Mouse (Mus musculus): Measurements from ENCODE around the gene Cbr4. TPM values are rescaled to one million over a fixed set of nuclear protein-coding genes. Genes with fewer than 3 reads are reported as not detected.

Gene Cbr4
- polyA plus RNA-seq, 1 experiment = 1.4 TPM

DNA sequence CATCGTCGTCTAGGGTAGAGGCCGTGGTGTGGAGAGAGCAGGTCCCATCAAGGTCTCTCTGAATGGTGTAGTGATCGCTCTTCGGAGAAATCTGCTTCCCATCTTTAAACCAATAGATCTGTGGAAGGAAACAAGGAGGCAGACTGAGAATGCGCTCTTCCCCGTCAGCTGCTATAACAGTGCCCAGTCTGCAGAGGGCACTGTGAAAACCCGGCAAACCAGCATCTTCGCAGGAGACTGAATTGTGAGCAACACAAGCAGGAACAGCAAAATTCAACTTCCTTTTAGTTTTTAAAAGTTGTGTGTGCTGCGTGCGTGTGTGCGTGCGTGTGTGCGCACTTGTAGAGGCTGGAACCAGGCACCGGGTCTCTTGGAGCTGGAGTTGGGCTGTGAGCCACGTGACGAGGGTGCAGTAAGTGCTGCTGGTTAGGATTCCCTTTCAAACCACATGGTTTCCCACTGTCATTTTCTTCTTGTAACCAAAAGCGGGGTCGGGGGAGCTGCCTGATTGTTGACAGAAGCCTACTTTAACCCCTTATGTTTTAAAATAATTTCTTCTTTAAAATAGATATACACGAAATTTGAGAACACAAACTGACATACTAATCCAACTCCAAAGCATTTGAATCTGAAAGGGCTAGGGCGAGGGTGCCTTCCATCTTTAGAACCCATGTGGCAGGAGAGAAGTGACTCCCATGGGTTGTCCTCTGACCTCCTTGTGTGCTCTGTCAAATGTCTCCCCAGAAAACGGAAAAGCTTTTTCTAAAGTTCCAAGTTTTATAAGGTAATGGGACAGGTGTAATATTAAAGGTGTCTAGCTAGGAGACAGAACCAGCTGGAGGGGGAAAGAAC, 44.6 kb downstream of the Cbr4 start:
- 88% methylated on average over 22 of the region's 22 CpGs for WGBS
- H3K27ac ChIP-seq (ENCODE audit: insufficient read depth, low read depth, low read length) = no peak overlapping the region
- no peak overlapping the region for H3K4me3 ChIP-seq (ENCODE audit: low read depth, low read length)
- H3K36me3 ChIP-seq (ENCODE audit: control insufficient read depth, insufficient read depth, low read length) = peaks cover 41% of the 10 kb centered on the region
- peak; percentile 39; the same call in 1 of the 2 replicates for TF ChIP-seq CTCF (IDR thresholded peaks at IDR 0.05; ENCODE audit: extremely low read depth, insufficient read length, insufficient replicate concordance, low read depth, low read length)
- TF ChIP-seq POLR2A (IDR thresholded peaks at IDR 0.05; ENCODE audit: low read depth, low read length) = no peak
- H3K27me3 ChIP-seq (ENCODE audit: control insufficient read depth, insufficient read depth, low read length) = no peaks in the 10 kb centered on the region
- peaks cover 11% of the 10 kb centered on the region for H3K4me1 ChIP-seq (ENCODE audit: control insufficient read depth, insufficient read depth, insufficient read length, low read length)

DNA sequence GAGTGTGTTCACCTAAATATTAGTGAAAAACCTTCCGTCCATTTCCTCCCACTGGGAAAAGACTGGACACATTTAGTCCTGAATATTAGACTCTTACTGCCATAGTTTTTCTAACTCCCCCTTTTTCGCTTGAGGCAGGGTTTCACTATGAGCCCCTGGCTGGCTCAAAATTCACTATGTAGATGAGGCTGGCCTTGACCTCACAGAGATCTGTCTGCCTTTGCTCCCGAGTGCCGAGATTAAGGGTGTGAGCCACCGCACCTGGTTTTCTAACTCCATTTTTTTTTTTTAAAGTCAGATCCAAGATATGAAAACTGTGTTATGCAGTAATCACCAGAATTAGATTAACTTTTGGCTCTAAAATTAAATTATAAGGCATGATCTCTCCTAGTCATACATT, 45.3 kb downstream of the Cbr4 start:
- TF ChIP-seq POLR2A (IDR thresholded peaks at IDR 0.05; ENCODE audit: low read depth, low read length) (no peak), CTCF (IDR thresholded peaks at IDR 0.05; ENCODE audit: extremely low read depth, insufficient read length, insufficient replicate concordance, low read depth, low read length) (no peak)
- WGBS = 86% methylated on average over 5 of the region's 5 CpGs
- no peak overlapping the region for H3K4me3 ChIP-seq (ENCODE audit: low read depth, low read length)
- no peak overlapping the region for H3K27ac ChIP-seq (ENCODE audit: insufficient read depth, low read depth, low read length)
- peaks cover 45% of the 10 kb centered on the region for H3K36me3 ChIP-seq (ENCODE audit: control insufficient read depth, insufficient read depth, low read length)
- peaks cover 11% of the 10 kb centered on the region for H3K4me1 ChIP-seq (ENCODE audit: control insufficient read depth, insufficient read depth, insufficient read length, low read length)
- H3K27me3 ChIP-seq (ENCODE audit: control insufficient read depth, insufficient read depth, low read length) = no peaks in the 10 kb centered on the region

DNA sequence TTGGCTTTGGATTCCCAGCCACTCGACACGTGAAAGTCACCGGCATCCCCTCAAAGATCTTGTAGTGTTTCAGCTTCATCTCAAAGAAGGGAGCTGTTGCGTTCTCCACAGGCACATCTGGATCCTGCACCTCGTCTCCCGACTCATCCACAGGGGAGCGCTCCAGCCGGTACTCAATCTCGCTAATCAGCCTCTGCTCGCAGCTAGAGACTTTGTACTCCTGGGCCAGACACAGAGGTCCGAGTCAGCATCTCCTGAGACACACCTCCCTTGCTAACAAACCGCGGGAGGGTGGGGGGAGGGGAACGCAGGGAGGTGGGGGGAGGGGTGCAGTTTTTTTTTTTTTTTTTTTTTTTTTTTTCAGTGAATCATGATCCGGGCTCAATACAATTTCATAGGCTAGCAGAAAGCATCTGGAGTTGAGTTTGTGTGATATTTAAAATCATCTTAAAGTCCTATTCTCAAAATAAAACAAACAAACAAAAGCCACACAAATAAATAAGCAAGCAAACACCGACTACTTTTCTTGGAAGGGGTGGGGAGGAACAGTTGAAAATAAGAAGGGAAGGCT, 45.9 kb downstream of the Cbr4 start:
- H3K4me1 ChIP-seq (ENCODE audit: control insufficient read depth, insufficient read depth, insufficient read length, low read length) = peaks cover 8% of the 10 kb centered on the region
- no peak overlapping the region for H3K4me3 ChIP-seq (ENCODE audit: low read depth, low read length)
- TF ChIP-seq CTCF (IDR thresholded peaks at IDR 0.05; ENCODE audit: extremely low read depth, insufficient read length, insufficient replicate concordance, low read depth, low read length) = peak; percentile 19; the same call in 1 of the 2 replicates
- no peak for TF ChIP-seq POLR2A (IDR thresholded peaks at IDR 0.05; ENCODE audit: low read depth, low read length)
- 52% methylated on average over 16 of the region's 16 CpGs for WGBS
- H3K36me3 ChIP-seq (ENCODE audit: control insufficient read depth, insufficient read depth, low read length) = peaks cover 50% of the 10 kb centered on the region
- no peak overlapping the region for H3K27ac ChIP-seq (ENCODE audit: insufficient read depth, low read depth, low read length)
- no peaks in the 10 kb centered on the region for H3K27me3 ChIP-seq (ENCODE audit: control insufficient read depth, insufficient read depth, low read length)

DNA sequence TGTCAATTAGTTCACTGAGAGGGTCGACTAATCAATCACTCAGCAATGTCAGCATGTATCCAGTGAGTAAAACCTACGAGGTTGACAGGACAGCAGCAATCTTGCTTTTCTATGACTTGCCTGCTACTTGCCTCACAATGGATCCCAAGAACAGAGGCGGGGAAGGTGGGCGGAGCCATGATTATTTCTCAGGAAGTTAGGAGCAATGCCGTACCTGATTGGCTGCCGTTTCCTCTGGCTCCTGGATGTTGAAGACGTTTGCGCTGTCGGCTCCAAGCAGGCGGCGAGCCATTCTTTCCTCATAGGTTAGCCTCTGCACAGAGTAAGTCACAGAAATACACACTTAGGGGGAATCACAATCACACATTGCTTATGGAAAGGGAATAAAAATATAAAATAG, 47.9 kb downstream of the Cbr4 start:
- H3K36me3 ChIP-seq (ENCODE audit: control insufficient read depth, insufficient read depth, low read length) = peaks cover 50% of the 10 kb centered on the region
- 91% methylated on average over 11 of the region's 11 CpGs for WGBS
- H3K4me1 ChIP-seq (ENCODE audit: control insufficient read depth, insufficient read depth, insufficient read length, low read length) = no peaks in the 10 kb centered on the region
- no peak overlapping the region for H3K27ac ChIP-seq (ENCODE audit: insufficient read depth, low read depth, low read length)
- TF ChIP-seq CTCF (IDR thresholded peaks at IDR 0.05; ENCODE audit: extremely low read depth, insufficient read length, insufficient replicate concordance, low read depth, low read length) (no peak), POLR2A (IDR thresholded peaks at IDR 0.05; ENCODE audit: low read depth, low read length) (no peak)
- no peaks in the 10 kb centered on the region for H3K27me3 ChIP-seq (ENCODE audit: control insufficient read depth, insufficient read depth, low read length)
- H3K4me3 ChIP-seq (ENCODE audit: low read depth, low read length) = no peak overlapping the region

DNA sequence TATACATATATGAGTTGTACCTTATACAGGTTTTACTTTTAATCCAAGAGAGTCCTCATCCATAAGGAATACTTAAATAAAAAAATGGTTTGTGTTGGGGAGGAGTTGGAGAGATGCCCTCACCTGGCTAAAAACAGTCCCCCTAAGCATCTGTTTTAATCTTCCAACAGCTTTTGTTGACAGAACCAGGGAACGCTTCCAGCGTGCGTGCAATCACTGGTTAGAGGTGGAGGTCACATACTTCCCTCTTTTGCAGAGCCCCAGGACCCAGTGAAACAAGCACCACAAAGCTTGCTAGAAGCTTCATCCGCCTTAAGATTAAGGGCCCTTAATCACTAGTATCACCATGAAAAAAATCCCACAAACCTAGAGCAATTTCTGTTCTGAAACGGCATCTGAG, 49.9 kb downstream of the Cbr4 start:
- no peaks in the 10 kb centered on the region for H3K4me1 ChIP-seq (ENCODE audit: control insufficient read depth, insufficient read depth, insufficient read length, low read length)
- no peak overlapping the region for H3K27ac ChIP-seq (ENCODE audit: insufficient read depth, low read depth, low read length)
- peaks cover 38% of the 10 kb centered on the region for H3K36me3 ChIP-seq (ENCODE audit: control insufficient read depth, insufficient read depth, low read length)
- no peak overlapping the region for H3K4me3 ChIP-seq (ENCODE audit: low read depth, low read length)
- no peak for TF ChIP-seq POLR2A (IDR thresholded peaks at IDR 0.05; ENCODE audit: low read depth, low read length)
- H3K27me3 ChIP-seq (ENCODE audit: control insufficient read depth, insufficient read depth, low read length) = no peaks in the 10 kb centered on the region
- WGBS = 84% methylated on average over 5 of the region's 5 CpGs

DNA sequence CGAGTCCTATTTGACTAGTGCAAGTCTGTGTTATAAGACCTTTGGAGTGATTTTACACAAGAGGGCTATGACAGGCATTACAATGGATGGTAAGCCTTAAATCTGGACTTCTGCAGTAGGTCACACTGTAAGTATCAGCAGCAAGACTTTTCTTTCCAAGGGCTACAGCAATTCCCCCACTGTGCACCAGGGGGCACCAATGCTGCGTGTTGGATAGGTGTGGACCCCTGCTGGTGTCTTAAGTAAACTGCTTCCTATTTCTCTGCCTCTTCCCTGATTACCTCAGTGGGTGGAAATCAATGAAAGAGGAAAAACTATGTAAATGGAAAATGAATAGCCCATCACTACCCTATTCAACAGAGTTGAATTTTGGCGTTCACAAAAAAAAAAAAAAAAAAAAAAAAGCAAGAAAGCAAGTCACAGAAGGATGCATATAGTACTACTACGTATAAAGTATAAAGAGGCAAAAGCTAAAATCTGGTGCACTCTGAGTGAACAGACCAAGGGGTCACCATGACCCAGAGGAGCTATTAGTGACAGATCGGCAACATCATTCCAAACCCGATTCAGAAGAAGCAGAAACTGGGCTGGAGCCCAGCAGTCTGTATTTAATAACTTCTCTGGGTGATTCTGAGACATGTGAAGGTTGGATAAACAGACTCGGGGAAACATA, 52.4 kb downstream of the Cbr4 start:
- Histone ChIP-seq H3K27me3 (ENCODE audit: control insufficient read depth, insufficient read depth, low read length) (no peaks in the 10 kb centered on the region), H3K36me3 (ENCODE audit: control insufficient read depth, insufficient read depth, low read length) (peaks cover 31% of the 10 kb centered on the region), H3K27ac (ENCODE audit: insufficient read depth, low read depth, low read length) (no peak overlapping the region), H3K4me3 (ENCODE audit: low read depth, low read length) (no peak overlapping the region), H3K4me1 (ENCODE audit: control insufficient read depth, insufficient read depth, insufficient read length, low read length) (no peaks in the 10 kb centered on the region; the same call in 1 of the 2 replicates)
- TF ChIP-seq CTCF (IDR thresholded peaks at IDR 0.05; ENCODE audit: extremely low read depth, insufficient read length, insufficient replicate concordance, low read depth, low read length) = peak; percentile 100
- TF ChIP-seq POLR2A (IDR thresholded peaks at IDR 0.05; ENCODE audit: low read depth, low read length) = no peak
- WGBS = 57% methylated on average over 7 of the region's 7 CpGs

DNA sequence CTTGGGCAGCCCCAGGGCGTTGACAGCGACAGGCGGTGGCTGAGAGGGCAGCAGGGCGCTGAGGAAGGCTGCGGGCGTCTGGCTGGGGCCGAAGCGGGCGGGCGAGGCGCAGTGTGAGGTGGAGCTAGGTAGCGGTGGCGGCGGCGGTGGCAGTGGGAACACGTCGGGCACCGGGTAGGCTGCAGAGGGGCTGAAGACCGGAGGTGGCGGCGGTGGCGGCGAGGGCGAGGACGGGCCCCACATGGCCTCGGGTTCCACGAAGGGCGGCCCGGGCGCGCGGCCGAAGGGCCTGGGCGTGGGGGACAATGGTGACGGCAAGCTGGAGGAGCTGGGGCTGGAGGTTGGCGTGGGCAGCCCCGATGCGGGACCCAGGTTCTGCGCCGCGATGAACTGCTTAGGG, 62.1 kb downstream of the Cbr4 start:
- peaks cover 30% of the 10 kb centered on the region for H3K36me3 ChIP-seq (ENCODE audit: control insufficient read depth, insufficient read depth, low read length)
- WGBS = 95% methylated on average over 41 of the region's 41 CpGs
- H3K27ac ChIP-seq (ENCODE audit: insufficient read depth, low read depth, low read length) = no peak overlapping the region
- H3K4me1 ChIP-seq (ENCODE audit: control insufficient read depth, insufficient read depth, insufficient read length, low read length) = no peaks in the 10 kb centered on the region
- no peaks in the 10 kb centered on the region for H3K27me3 ChIP-seq (ENCODE audit: control insufficient read depth, insufficient read depth, low read length)
- TF ChIP-seq POLR2A (IDR thresholded peaks at IDR 0.05; ENCODE audit: low read depth, low read length) (no peak), CTCF (IDR thresholded peaks at IDR 0.05; ENCODE audit: extremely low read depth, insufficient read length, insufficient replicate concordance, low read depth, low read length) (no peak)
- no peak overlapping the region for H3K4me3 ChIP-seq (ENCODE audit: low read depth, low read length)

Data from small intestine, adult 2 months (tissue).